Mouse (Mus musculus) left cerebral cortex, adult 2 months (tissue): ENCODE results near the gene Mark1. TPM values are rescaled to one million over a fixed set of nuclear protein-coding genes. Genes with fewer than 3 reads are reported as not detected.

Source experiments
- DNase-seq, 2 experiments: peaks; one replicate each; pipeline ENCODE4 v3.0.0; 2021 to 2022; ENCODE audit warnings: low spot score in 2 of 2, mixed read lengths in 1 of 2; ENCODE audit errors: extremely low spot score in 1 of 2
- H3K27ac ChIP-seq: fragments of 200-600 bp; 2 replicates; pipeline ENCODE4 v1.8.1; 2022
- H3K4me3 ChIP-seq: fragments of 200-600 bp; 2 replicates; pipeline ENCODE4 v1.8.1; 2022
- CTCF ChIP-seq: fragments of 200-600 bp; IDR thresholded peaks from 2 replicates; pipeline ENCODE4 v1.8.1; 2022; ENCODE audit warnings: antibody characterized with exemption, mild to moderate bottlenecking, moderate library complexity
- intact Hi-C: fragments of 180-260 bp; cut with DNase I; formaldehyde crosslinking; loops from one replicate; pipeline ENCODE4 v1.15.1; 2025
- total RNA-seq, 2 experiments: library from RNA; stranded (reverse); gene quantifications; 2 replicates each; pipeline ENCODE4 v1.2.3; 2021

Gene Mark1
- total RNA-seq, 2 experiments from 2014 or later, result 92.5 to 94.6 TPM

GRCm38 (mm10) chr1:184864381-184864801 is 135.0 kb downstream of the Mark1 start:
- Histone ChIP-seq H3K4me3 (no peak overlapping the region), H3K27ac (no peak overlapping the region)
- no peak for TF ChIP-seq CTCF
- no peak for DNase-seq
- intact Hi-C loops, result no loop called here

GRCm38 (mm10) chr1:184862636-184863035 is 136.7 kb downstream of the Mark1 start:
- TF ChIP-seq CTCF, result no peak
- intact Hi-C loops, result no loop called here
- no peak overlapping the region for H3K4me3 ChIP-seq
- no peak for DNase-seq
- no peak overlapping the region for H3K27ac ChIP-seq

GRCm38 (mm10) chr1:184861551-184861950 is 137.8 kb downstream of the Mark1 start:
- Histone ChIP-seq H3K27ac (no peak overlapping the region), H3K4me3 (no peak overlapping the region)
- TF ChIP-seq CTCF, result no peak
- no peak for DNase-seq
- intact Hi-C loops, result no loop called here

GRCm38 (mm10) chr1:184860276-184860675 is 139.1 kb downstream of the Mark1 start:
- no peak overlapping the region for H3K27ac ChIP-seq
- H3K4me3 ChIP-seq, result no peak overlapping the region
- TF ChIP-seq CTCF, result no peak
- no peak for DNase-seq
- intact Hi-C loops, result no loop called here

GRCm38 (mm10) chr1:184858253-184858652 is 141.1 kb downstream of the Mark1 start:
- DNase-seq, result no peak
- intact Hi-C loops, result no loop called here
- TF ChIP-seq CTCF, result no peak
- Histone ChIP-seq H3K27ac (no peak overlapping the region), H3K4me3 (no peak overlapping the region)

- H3K27ac ChIP-seq, result no peak overlapping the region; the same call in 1 of the 2 replicates
- intact Hi-C loops, result loop anchor here (1.0 kb wide), 1 partner anchor 20 kb away; no protein-coding TSS in a partner anchor
- DNase-seq, result peak; percentile 22 to 46
- TF ChIP-seq CTCF, result no peak
- H3K4me3 ChIP-seq, result no peak overlapping the region
Measured at GRCm38 (mm10) chr1:184857216-184857615, 142.2 kb downstream of the Mark1 start.

- intact Hi-C loops, result loop anchor here (1.0 to 2.0 kb wide), 3 partner anchors 29 to 339 kb away; partner anchors contain the start of gene C130074G19Rik
- Histone ChIP-seq H3K4me3 (no peak overlapping the region), H3K27ac (peak overlapping the region; percentile 84)
- no peak for TF ChIP-seq CTCF
- no peak for DNase-seq
Measured at GRCm38 (mm10) chr1:184853922-184854321, 145.4 kb downstream of the Mark1 start.

- intact Hi-C loops, result loop anchor here (1.0 to 2.0 kb wide), 3 partner anchors 29 to 340 kb away; partner anchors contain the start of gene C130074G19Rik
- H3K27ac ChIP-seq, result peak overlapping the region; percentile 84
Measured at GRCm38 (mm10) chr1:184853339-184853738, 146.0 kb downstream of the Mark1 start.

GRCm38 (mm10) chr1:184851741-184852618 is 147.4 kb downstream of the Mark1 start:
- peak overlapping the region; percentile 15 for H3K4me3 ChIP-seq
- TF ChIP-seq CTCF, result peak; percentile 81
- intact Hi-C loops, result loop anchor here (2.0 kb wide), 2 partner anchors 27 to 31 kb away; partner anchors contain the start of gene C130074G19Rik
- peak overlapping the region; percentile 84 for H3K27ac ChIP-seq
- DNase-seq, result peak; percentile 72

More at GRCm38 (mm10) chr1:184853339-184853738, 146.0 kb downstream of the Mark1 start:
- peak; percentile 86 for TF ChIP-seq CTCF
- H3K4me3 ChIP-seq, result peak overlapping the region; percentile 19; the same call in 1 of the 2 replicates
- DNase-seq, result peak; percentile 63 to 70

- H3K27ac ChIP-seq, result peak overlapping the region; percentile 34
Measured at GRCm38 (mm10) chr1:184851166-184851565, 148.2 kb downstream of the Mark1 start.

GRCm38 (mm10) chr1:184846973-184847372 is 152.4 kb downstream of the Mark1 start:
- no peak for TF ChIP-seq CTCF

More at GRCm38 (mm10) chr1:184851166-184851565, 148.2 kb downstream of the Mark1 start:
- H3K4me3 ChIP-seq, result no peak overlapping the region
- intact Hi-C loops, result no loop called here
- no peak for DNase-seq
- TF ChIP-seq CTCF, result no peak

More at GRCm38 (mm10) chr1:184846973-184847372, 152.4 kb downstream of the Mark1 start:
- Histone ChIP-seq H3K4me3 (no peak overlapping the region; the same call in 1 of the 2 replicates), H3K27ac (peak overlapping the region; percentile 87)
- no peak for DNase-seq
- intact Hi-C loops, result no loop called here

Other genes starting within 250 kb of the Mark1 start
- under 1 TPM in 1 of 2 experiments, not detected in 1; 0.26 TPM for gene Marc1, start 188.3 kb downstream of the Mark1 start, total RNA-seq
- gene Marc2, start 153.1 kb downstream of the Mark1 start, total RNA-seq, result 100 to 1,000 TPM; 167 to 177 TPM
- 10 to 100 TPM; 37.6 to 46.2 TPM for gene C130074G19Rik, start 116.4 kb downstream of the Mark1 start, total RNA-seq
- 10 to 100 TPM; 75.3 to 84.1 TPM for gene Rab3gap2, start 204.5 kb upstream of the Mark1 start, total RNA-seq